Mouse (Mus musculus): ENCODE results near the gene Ubxn6.

- TF ChIP-seq CTCF (IDR thresholded peaks at IDR 0.05; ENCODE audit: low read depth, low read length) (no peak), POLR2A (IDR thresholded peaks at IDR 0.05; ENCODE audit: insufficient read depth, low read length) (no peak), EP300 (IDR thresholded peaks at IDR 0.05; ENCODE audit: insufficient read depth, low read depth, low read length) (no peak)
Measured at GRCm38 (mm10) chr17:56092794-56093193, 18.0 kb upstream of the Ubxn6 start.

All from ES-Bruce4 (cell line).